Mouse (Mus musculus): ENCODE measurements around the gene Gopc. TPM values are rescaled to one million over a fixed set of nuclear protein-coding genes. Genes with fewer than 3 reads are reported as not detected.
A peak's percentile ranks its signal among the peaks of the same experiment; 100 is the strongest.

Gopc gene
- total and polyA plus RNA-seq, 2 experiments: 3.7 to 14.9 TPM

DNA sequence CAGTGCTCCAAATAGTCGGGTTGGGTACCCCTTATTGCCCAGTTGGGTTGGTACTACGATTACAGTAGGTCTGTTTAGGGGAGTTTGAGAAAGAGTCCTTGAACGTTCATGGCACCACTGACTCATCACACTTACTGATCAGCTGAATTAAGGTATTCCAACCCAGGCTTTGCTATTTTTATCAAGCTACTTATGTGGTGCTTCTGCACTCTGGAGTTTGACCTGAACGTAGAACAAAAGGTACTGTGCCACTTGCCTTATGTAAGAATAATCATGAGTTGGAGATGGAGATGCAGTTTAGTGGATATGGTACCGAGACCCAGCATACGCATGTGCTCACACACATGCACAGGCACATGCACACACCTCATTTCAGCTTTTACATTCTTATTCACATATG, 39.8 kb upstream of the Gopc start:
- Histone ChIP-seq H3K27me3 (ENCODE audit: control insufficient read depth, insufficient read depth, low read length) (no peaks in the 10 kb centered on the region), H3K4me1 (ENCODE audit: control insufficient read depth, insufficient read depth, low read length) (peaks cover 31% of the 10 kb centered on the region), H3K36me3 (ENCODE audit: control insufficient read depth, insufficient read depth, low read length) (no peaks in the 10 kb centered on the region), H3K9ac (ENCODE audit: low read depth, low read length) (no peak overlapping the region), H3K27ac (replicated peaks; ENCODE audit: insufficient read depth, low read depth, low read length) (no peak overlapping the region), H3K4me3 (ENCODE audit: insufficient read depth, low read depth, low read length) (no peak overlapping the region), H3K79me2 (ENCODE audit: control insufficient read depth, insufficient read depth, low read length) (peaks cover 43% of the 10 kb centered on the region)
- WGBS: 76% methylated on average over 6 of the region's 6 CpGs
- TF ChIP-seq CTCF (IDR thresholded peaks at IDR 0.05; ENCODE audit: low read depth, low read length): no peak
- TF ChIP-seq POLR2A (IDR thresholded peaks at IDR 0.05; ENCODE audit: extremely low read depth, insufficient read depth, low read length): no peak
- DNase-seq (ENCODE audit: extremely low read depth, low read depth, low spot score): peak; percentile 55

- H3K4me1 ChIP-seq (ENCODE audit: control insufficient read depth, insufficient read depth, low read length): peaks cover 25% of the 10 kb centered on the region
- peak; percentile 27 for DNase-seq (ENCODE audit: extremely low read depth, low read depth, low spot score)
- 21% methylated on average over 1 of the region's 1 CpGs for WGBS
- peaks cover 37% of the 10 kb centered on the region for H3K79me2 ChIP-seq (ENCODE audit: control insufficient read depth, insufficient read depth, low read length)
- TF ChIP-seq POLR2A (IDR thresholded peaks at IDR 0.05; ENCODE audit: extremely low read depth, insufficient read depth, low read length): no peak
- TF ChIP-seq CTCF (IDR thresholded peaks at IDR 0.05; ENCODE audit: low read depth, low read length): no peak
- no peaks in the 10 kb centered on the region for H3K36me3 ChIP-seq (ENCODE audit: control insufficient read depth, insufficient read depth, low read length)
- H3K9ac ChIP-seq (ENCODE audit: low read depth, low read length): no peak overlapping the region
- no peak overlapping the region for H3K4me3 ChIP-seq (ENCODE audit: insufficient read depth, low read depth, low read length)
- H3K27me3 ChIP-seq (ENCODE audit: control insufficient read depth, insufficient read depth, low read length): no peaks in the 10 kb centered on the region
- no peak overlapping the region for H3K27ac ChIP-seq (replicated peaks; ENCODE audit: insufficient read depth, low read depth, low read length)
Measured at GRCm38 (mm10) chr10:52420526-52420925, 38.6 kb upstream of the Gopc start.

DNA sequence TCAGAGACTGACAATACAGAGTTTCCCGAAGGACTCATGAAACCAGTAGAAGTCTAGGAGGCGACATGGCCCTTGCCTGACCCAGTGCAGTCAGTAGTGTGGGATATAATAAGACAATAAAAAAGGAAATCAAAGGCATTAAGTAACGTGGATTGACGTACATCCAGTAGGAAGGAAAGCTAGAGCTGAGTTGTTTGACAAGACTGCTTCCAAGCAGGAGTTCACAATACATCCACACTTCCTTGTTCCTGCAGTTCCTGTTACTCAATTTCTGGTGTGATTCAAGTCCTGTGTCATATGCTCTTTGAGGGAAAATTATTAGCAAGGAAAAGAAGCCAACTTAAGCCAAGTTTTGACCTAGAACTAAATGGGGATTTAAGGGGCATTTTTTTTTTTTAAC, 37.5 kb upstream of the Gopc start:
- H3K36me3 ChIP-seq (ENCODE audit: control insufficient read depth, insufficient read depth, low read length): no peaks in the 10 kb centered on the region
- 69% methylated on average over 4 of the region's 4 CpGs for WGBS
- peaks cover 25% of the 10 kb centered on the region for H3K4me1 ChIP-seq (ENCODE audit: control insufficient read depth, insufficient read depth, low read length)
- H3K27me3 ChIP-seq (ENCODE audit: control insufficient read depth, insufficient read depth, low read length): no peaks in the 10 kb centered on the region
- H3K9ac ChIP-seq (ENCODE audit: low read depth, low read length): no peak overlapping the region
- DNase-seq (ENCODE audit: extremely low read depth, low read depth, low spot score): peak; percentile 29
- H3K4me3 ChIP-seq (ENCODE audit: insufficient read depth, low read depth, low read length): no peak overlapping the region
- no peak overlapping the region for H3K27ac ChIP-seq (replicated peaks; ENCODE audit: insufficient read depth, low read depth, low read length)
- TF ChIP-seq POLR2A (IDR thresholded peaks at IDR 0.05; ENCODE audit: extremely low read depth, insufficient read depth, low read length) (no peak), CTCF (IDR thresholded peaks at IDR 0.05; ENCODE audit: low read depth, low read length) (no peak)
- peaks cover 32% of the 10 kb centered on the region for H3K79me2 ChIP-seq (ENCODE audit: control insufficient read depth, insufficient read depth, low read length)

GRCm38 (mm10) chr10:52418931-52419330, 37.0 kb upstream of the Gopc start:
- no peak for DNase-seq (ENCODE audit: extremely low read depth, low read depth, low spot score)
- WGBS: 55% methylated on average over 5 of the region's 5 CpGs
- Histone ChIP-seq H3K27ac (replicated peaks; ENCODE audit: insufficient read depth, low read depth, low read length) (no peak overlapping the region), H3K27me3 (ENCODE audit: control insufficient read depth, insufficient read depth, low read length) (no peaks in the 10 kb centered on the region), H3K9ac (ENCODE audit: low read depth, low read length) (no peak overlapping the region), H3K4me3 (ENCODE audit: insufficient read depth, low read depth, low read length) (peak overlapping the region; percentile 82; the same call in 1 of the 2 replicates), H3K36me3 (ENCODE audit: control insufficient read depth, insufficient read depth, low read length) (no peaks in the 10 kb centered on the region), H3K4me1 (ENCODE audit: control insufficient read depth, insufficient read depth, low read length) (peaks cover 25% of the 10 kb centered on the region), H3K79me2 (ENCODE audit: control insufficient read depth, insufficient read depth, low read length) (peaks cover 31% of the 10 kb centered on the region)
- TF ChIP-seq POLR2A (IDR thresholded peaks at IDR 0.05; ENCODE audit: extremely low read depth, insufficient read depth, low read length): no peak
- no peak for TF ChIP-seq CTCF (IDR thresholded peaks at IDR 0.05; ENCODE audit: low read depth, low read length)

GRCm38 (mm10) chr10:52417998-52418860, 36.3 kb upstream of the Gopc start:
- Histone ChIP-seq H3K27ac (replicated peaks; ENCODE audit: insufficient read depth, low read depth, low read length) (peak overlapping the region; percentile 72), H3K79me2 (ENCODE audit: control insufficient read depth, insufficient read depth, low read length) (peaks cover 26% of the 10 kb centered on the region), H3K36me3 (ENCODE audit: control insufficient read depth, insufficient read depth, low read length) (no peaks in the 10 kb centered on the region), H3K27me3 (ENCODE audit: control insufficient read depth, insufficient read depth, low read length) (no peaks in the 10 kb centered on the region), H3K4me1 (ENCODE audit: control insufficient read depth, insufficient read depth, low read length) (peaks cover 23% of the 10 kb centered on the region), H3K9ac (ENCODE audit: low read depth, low read length) (peak overlapping the region; percentile 89), H3K4me3 (ENCODE audit: insufficient read depth, low read depth, low read length) (peak overlapping the region; percentile 82)
- DNase-seq (ENCODE audit: extremely low read depth, low read depth, low spot score): peak; percentile 63
- WGBS: under 1% methylated on average over 39 of the region's 39 CpGs
- TF ChIP-seq CTCF (IDR thresholded peaks at IDR 0.05; ENCODE audit: low read depth, low read length) (no peak), POLR2A (IDR thresholded peaks at IDR 0.05; ENCODE audit: extremely low read depth, insufficient read depth, low read length) (no peak)

Measured in liver, adult 2 months (tissue).